Mouse (Mus musculus) CH12F3 (cell line): ENCODE data around the gene Plcd4.
"Not testable (repeated sequence)": the region's sequence is repeated elsewhere in the genome, so short reads cannot be mapped to it uniquely, and the experiment has no call there.

Experiments
- in situ Hi-C: fragments of 300-500 bp; cut with MboI; formaldehyde crosslinking; loops from 2 replicates; pipeline ENCODE4 v1.14.3; 2020; ENCODE audit warnings: low sequenced_read_pairs

Plcd4 gene

GRCm38 (mm10) chr1:74542451-74542961, at the start of gene Plcd4:
TSS of gene Plcd4 (plus strand) at chr1:74542888.
- in situ Hi-C loops: no loop called here

GRCm38 (mm10) chr1:74501106-74501505, 41.6 kb upstream of the Plcd4 start:
- in situ Hi-C loops: no loop called here

- in situ Hi-C loops: no loop called here
These were observed 37.3 kb upstream of the Plcd4 start for GRCm38 (mm10) chr1:74505393-74505720.

- in situ Hi-C loops: no loop called here
These were observed 36.8 kb upstream of the Plcd4 start, which contains the start of gene Cnot9 for GRCm38 (mm10) chr1:74505721-74506464. TSS of gene Cnot9 (plus strand) at chr1:74506058.

GRCm38 (mm10) chr1:74506471-74506881, 36.2 kb upstream of the Plcd4 start:
- in situ Hi-C loops: no loop called here

- in situ Hi-C loops: no loop called here
These were observed 34.9 kb upstream of the Plcd4 start for GRCm38 (mm10) chr1:74507780-74508179.

- in situ Hi-C loops: no loop called here
These were observed 31.4 kb upstream of the Plcd4 start for GRCm38 (mm10) chr1:74511306-74511705.

- in situ Hi-C loops: not testable (repeated sequence)
These were observed 29.7 kb upstream of the Plcd4 start for GRCm38 (mm10) chr1:74512999-74513398.

GRCm38 (mm10) chr1:74519875-74520274, 22.8 kb upstream of the Plcd4 start:
- in situ Hi-C loops: no loop called here

- in situ Hi-C loops: no loop called here
These were observed 17.9 kb upstream of the Plcd4 start for GRCm38 (mm10) chr1:74524746-74525145.

GRCm38 (mm10) chr1:74528589-74528988, 14.1 kb upstream of the Plcd4 start:
- in situ Hi-C loops: no loop called here

GRCm38 (mm10) chr1:74538650-74539049, 4.0 kb upstream of the Plcd4 start:
- in situ Hi-C loops: no loop called here

- in situ Hi-C loops: no loop called here
These were observed 1.5 kb downstream of the Plcd4 start, which contains the start of gene Usp37 for GRCm38 (mm10) chr1:74544184-74544583. TSS of gene Usp37 (minus strand) at chr1:74544284.

- in situ Hi-C loops: no loop called here
These were observed 16.4 kb downstream of the Plcd4 start for GRCm38 (mm10) chr1:74559061-74559460.

- in situ Hi-C loops: no loop called here
These were observed 23.1 kb downstream of the Plcd4 start for GRCm38 (mm10) chr1:74565834-74566233.

- in situ Hi-C loops: no loop called here
These were observed 27.3 kb downstream of the Plcd4 start for GRCm38 (mm10) chr1:74569739-74570719.

GRCm38 (mm10) chr1:74582621-74583020, 39.9 kb downstream of the Plcd4 start:
- in situ Hi-C loops: no loop called here

GRCm38 (mm10) chr1:74584616-74585398, 42.1 kb downstream of the Plcd4 start:
- in situ Hi-C loops: no loop called here

- in situ Hi-C loops: no loop called here
These were observed 44.6 kb downstream of the Plcd4 start for GRCm38 (mm10) chr1:74587233-74587772.

GRCm38 (mm10) chr1:74587773-74588445, 45.2 kb downstream of the Plcd4 start, which contains the start of the genes Zfp142 and Bcs1l:
TSS of gene Zfp142 (minus strand) at chr1:74588246.
TSS of gene Bcs1l (plus strand) at chr1:74588289.
- in situ Hi-C loops: no loop called here
